Mouse (Mus musculus) spleen, postnatal 14 days (tissue): Measurements from ENCODE around the gene Grik1.

Source experiments
- DNase-seq, 2 experiments: peaks; one replicate each; pipeline ENCODE4 v3.0.0; 2021 to 2022; ENCODE audit warnings: low spot score in 2 of 2

The Grik1 gene

DNA sequence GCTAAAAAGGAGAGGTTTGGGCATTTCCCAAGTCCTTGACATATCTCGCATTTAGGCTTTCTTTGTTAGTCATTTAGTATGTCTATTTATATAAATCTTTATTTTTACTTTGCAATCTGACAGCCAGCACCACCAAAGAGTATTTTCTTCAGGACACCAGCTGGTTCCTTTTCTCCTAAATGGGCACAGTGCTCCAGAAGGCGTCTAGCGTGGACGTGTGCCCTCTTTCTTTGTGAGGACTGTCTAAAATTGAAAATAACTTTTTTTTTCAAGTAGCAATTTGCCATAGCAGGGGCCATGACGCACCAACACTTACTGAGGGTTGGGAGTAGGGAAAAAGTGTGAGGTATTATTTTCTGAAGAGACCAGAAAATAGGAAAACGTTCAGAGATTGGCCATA is 425.5 kb downstream of the Grik1 start:
- DNase-seq, result no peak

DNA sequence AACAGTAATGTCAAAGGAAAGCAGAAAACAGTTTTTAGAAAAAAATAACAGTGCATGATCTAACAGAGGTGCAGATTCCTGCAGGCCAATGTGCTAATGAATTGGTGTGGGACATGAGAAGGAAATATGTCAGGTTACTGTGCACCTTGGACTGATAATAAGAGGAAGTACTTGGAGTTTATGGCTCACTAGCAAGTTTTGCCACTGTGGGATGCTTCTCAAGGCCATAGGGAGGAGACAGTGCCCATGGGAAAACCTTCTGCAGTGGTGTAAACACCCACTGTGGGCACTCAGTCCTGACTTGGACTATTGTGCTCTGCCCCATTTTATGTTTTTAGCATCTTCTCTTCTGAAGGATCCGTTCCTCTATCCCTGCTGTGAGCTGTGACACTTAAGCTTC is 428.3 kb downstream of the Grik1 start:
- no peak for DNase-seq

DNA sequence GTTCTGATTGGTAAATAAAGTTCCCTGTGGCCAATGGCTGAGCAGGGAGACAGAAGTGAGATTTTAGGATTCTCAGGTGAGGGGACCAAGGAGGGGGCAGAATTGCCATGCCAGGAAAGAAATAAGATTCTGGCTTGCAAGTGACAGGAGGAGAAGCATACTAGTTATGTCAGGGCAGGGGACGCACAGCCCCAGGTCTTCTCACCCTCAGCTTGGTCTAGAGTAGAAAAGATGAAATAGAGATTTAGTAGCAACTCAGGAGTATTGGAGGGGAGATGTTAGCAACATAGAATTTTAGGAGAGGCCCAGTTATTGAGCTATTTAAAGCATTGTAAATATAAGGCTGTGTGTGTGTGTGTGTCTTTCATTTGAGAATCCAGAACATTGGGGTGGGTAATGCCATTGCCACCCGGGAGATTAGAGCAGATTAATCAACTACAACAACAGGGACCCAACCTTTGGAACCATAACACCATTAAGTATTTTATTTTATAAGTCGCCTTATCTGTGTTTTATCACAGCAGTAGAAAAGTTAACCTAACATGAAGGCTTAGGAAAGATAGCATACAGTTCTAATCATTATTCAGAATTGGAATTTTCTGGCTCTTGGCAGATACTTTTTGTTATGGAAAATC is 436.5 kb downstream of the Grik1 start:
- no peak for DNase-seq

DNA sequence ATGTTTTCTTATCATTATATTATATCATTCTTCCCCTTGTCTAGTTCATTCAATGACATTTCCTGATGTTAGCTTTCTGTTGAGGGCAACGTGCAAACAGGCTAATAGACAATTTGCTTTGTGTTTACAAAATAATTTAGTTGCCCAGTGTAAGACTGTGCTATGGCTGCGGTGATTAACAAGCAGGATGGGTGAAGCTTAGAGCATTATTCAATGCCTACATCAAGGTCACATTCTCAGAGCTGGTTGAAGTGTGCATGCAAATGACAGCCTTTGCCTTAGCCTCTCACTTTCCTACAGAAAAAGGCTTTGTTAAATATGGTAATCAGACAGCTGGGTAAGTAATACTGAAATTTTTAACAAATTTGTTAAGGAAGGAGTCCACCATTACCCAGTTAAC is 438.5 kb downstream of the Grik1 start:
- no peak for DNase-seq

DNA sequence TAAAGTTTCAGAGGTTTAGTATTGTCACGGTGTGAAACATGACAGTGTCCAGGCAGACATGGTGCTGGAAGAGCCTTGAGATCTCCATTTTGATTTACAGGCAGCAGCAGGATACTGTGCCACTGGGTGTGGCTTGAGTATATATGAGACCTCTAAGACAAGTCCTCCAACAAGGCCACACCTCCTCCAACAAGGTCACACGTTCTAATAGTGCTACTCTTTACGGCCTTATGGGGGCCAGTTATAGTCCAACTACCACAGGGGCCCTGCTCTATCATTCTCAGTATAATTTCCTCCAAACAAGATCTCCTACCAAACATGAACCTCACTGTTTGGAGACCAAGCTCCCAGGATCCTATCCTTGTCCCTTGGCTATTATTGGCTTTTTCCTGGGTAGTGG is 441.3 kb downstream of the Grik1 start:
- no peak for DNase-seq
